Mouse (Mus musculus) MEL (cell line): ENCODE data around the gene Fance. TPM values are rescaled to one million over a fixed set of nuclear protein-coding genes. Genes with fewer than 3 reads are reported as not detected.
"Not testable (repeated sequence)": the region's sequence is repeated elsewhere in the genome, so short reads cannot be mapped to it uniquely, and the experiment has no call there.

Experiments
- DNase-seq: peaks from one replicate; pipeline ENCODE4 v3.0.0; 2011; ENCODE audit warnings: low read depth, low spot score
- H3K27ac ChIP-seq: 2 replicates; pipeline ENCODE4 v1.5.1; 2012; ENCODE audit warnings: low read depth, mild to moderate bottlenecking, control low read depth, low read length, moderate library complexity; ENCODE audit not compliant: control insufficient read depth
- H3K27me3 ChIP-seq, 2 experiments: fragments of 150-350 bp in 1 of 2; sonication (generic) in 1 of 2; 2 replicates each; pipeline ENCODE4 v1.6.1; 2012; ENCODE audit warnings: low read length in 2 of 2, mild to moderate bottlenecking in 2 of 2, improper control_type of control experiment in 1 of 2, moderate library complexity in 1 of 2; ENCODE audit not compliant: insufficient read depth in 2 of 2, control insufficient read depth in 1 of 2
- H3K36me3 ChIP-seq, 2 experiments: 2 replicates each; pipeline ENCODE4 v1.6.1; 2012 to 2014; ENCODE audit warnings: low read length in 2 of 2, improper control_type of control experiment in 1 of 2, inconsistent platforms in 1 of 2, mild to moderate bottlenecking in 1 of 2; ENCODE audit not compliant: insufficient read depth in 2 of 2, control insufficient read depth in 1 of 2
- H3K4me1 ChIP-seq, 2 experiments: fragments of 150-350 bp in 1 of 2; sonication (generic) in 1 of 2; 2 replicates each; pipeline ENCODE4 v1.6.1; 2012; ENCODE audit warnings: low read length in 2 of 2, improper control_type of control experiment in 1 of 2, mild to moderate bottlenecking in 1 of 2; ENCODE audit not compliant: insufficient read depth in 2 of 2, control insufficient read depth in 1 of 2
- H3K4me3 ChIP-seq, 2 experiments: fragments of 150-350 bp in 1 of 2; sonication (generic) in 1 of 2; 2 replicates each; pipeline ENCODE4 v1.5.1; 2012; ENCODE audit warnings: low read depth in 2 of 2, low read length in 2 of 2, mild to moderate bottlenecking in 2 of 2, moderate library complexity in 2 of 2, control low read depth in 1 of 2, improper control_type of control experiment in 1 of 2; ENCODE audit not compliant: control insufficient read depth in 1 of 2, insufficient read depth in 1 of 2
- H3K79me2 ChIP-seq: 2 replicates; pipeline ENCODE4 v1.6.1; 2012; ENCODE audit warnings: mild to moderate bottlenecking, low read length, moderate library complexity; ENCODE audit not compliant: control insufficient read depth, poor library complexity, insufficient read depth
- H3K9ac ChIP-seq: 2 replicates; pipeline ENCODE4 v1.6.1; 2012; ENCODE audit warnings: low read depth, mild to moderate bottlenecking, control low read depth, low read length, moderate library complexity; ENCODE audit not compliant: control insufficient read depth, poor library complexity, severe bottlenecking
- H3K9me3 ChIP-seq: fragments of 150-350 bp; sonication (generic); replicated peaks from 2 replicates; pipeline ENCODE4 v1.6.1; 2012; ENCODE audit warnings: mild to moderate bottlenecking, low read length, improper control_type of control experiment, moderate library complexity; ENCODE audit not compliant: insufficient read depth
- BHLHE40 ChIP-seq: IDR thresholded peaks from 2 replicates; pipeline ENCODE4 v1.6.1; 2012; ENCODE audit warnings: low read depth, mild to moderate bottlenecking, inconsistent platforms, low read length, improper control_type of control experiment, borderline replicate concordance
- CHD1 ChIP-seq: IDR thresholded peaks from 2 replicates; pipeline ENCODE4 v1.6.1; 2012; ENCODE audit warnings: low read depth, mild to moderate bottlenecking, inconsistent platforms, low read length, improper control_type of control experiment
- EP300 ChIP-seq, 2 experiments: IDR thresholded peaks; 2 replicates each; pipeline ENCODE4 v1.6.1; 2011; ENCODE audit warnings: improper control_type of control experiment in 2 of 2, low read length in 2 of 2, low read depth in 1 of 2, mild to moderate bottlenecking in 1 of 2
- ETS1 ChIP-seq: IDR thresholded peaks from 2 replicates; pipeline ENCODE4 v1.6.1; 2012; ENCODE audit warnings: low read depth, mild to moderate bottlenecking, inconsistent platforms, low read length, improper control_type of control experiment, moderate library complexity
- GATA1 ChIP-seq: IDR thresholded peaks from 2 replicates; pipeline ENCODE4 v1.6.1; 2011; ENCODE audit warnings: low read depth, low read length, improper control_type of control experiment
- HCFC1 ChIP-seq: IDR thresholded peaks from 2 replicates; pipeline ENCODE4 v1.6.1; 2012; ENCODE audit warnings: low read depth, mild to moderate bottlenecking, inconsistent platforms, low read length, improper control_type of control experiment, moderate library complexity
- JUND ChIP-seq: IDR thresholded peaks from 2 replicates; pipeline ENCODE4 v1.6.1; 2011; ENCODE audit warnings: low read depth, mild to moderate bottlenecking, improper control_type of control experiment, low read length
- MEF2A ChIP-seq: IDR thresholded peaks from 2 replicates; pipeline ENCODE4 v1.6.1; 2014; ENCODE audit warnings: low read depth, mild to moderate bottlenecking, inconsistent platforms, low read length, improper control_type of control experiment; ENCODE audit not compliant: poor library complexity, insufficient replicate concordance, severe bottlenecking; ENCODE audit errors: extremely low read depth
- MXI1 ChIP-seq: IDR thresholded peaks from 2 replicates; pipeline ENCODE4 v1.6.1; 2011; ENCODE audit warnings: mild to moderate bottlenecking, low read depth, low read length, improper control_type of control experiment
- POLR2A ChIP-seq, 2 experiments: IDR thresholded peaks; 2 replicates each; pipeline ENCODE4 v1.6.1; 2011 to 2012; ENCODE audit warnings: low read length in 2 of 2, mild to moderate bottlenecking in 2 of 2, control low read depth in 1 of 2, improper control_type of control experiment in 1 of 2, low read depth in 1 of 2, moderate library complexity in 1 of 2; ENCODE audit not compliant: control insufficient read depth in 1 of 2, insufficient read depth in 1 of 2, poor library complexity in 1 of 2
- POLR2AphosphoS5 ChIP-seq: IDR thresholded peaks from 2 replicates; pipeline ENCODE4 v1.6.1; 2012; ENCODE audit warnings: low read depth, borderline replicate concordance, mild to moderate bottlenecking, inconsistent platforms, low read length, moderate library complexity, mixed read lengths
- RAD21 ChIP-seq: IDR thresholded peaks from 2 replicates; pipeline ENCODE4 v1.6.1; 2011; ENCODE audit warnings: mild to moderate bottlenecking, low read depth, low read length, improper control_type of control experiment
- TAL1 ChIP-seq: IDR thresholded peaks from 2 replicates; pipeline ENCODE4 v1.6.1; 2012; ENCODE audit warnings: mild to moderate bottlenecking, inconsistent platforms, low read length, moderate library complexity, mixed read lengths
- ZKSCAN1 ChIP-seq: IDR thresholded peaks from 2 replicates; pipeline ENCODE4 v1.6.1; 2012; ENCODE audit warnings: low read depth, mild to moderate bottlenecking, inconsistent platforms, low read length, improper control_type of control experiment, moderate library complexity
- ZNF384 ChIP-seq: IDR thresholded peaks from 2 replicates; pipeline ENCODE4 v1.6.1; 2012; ENCODE audit warnings: low read depth, mild to moderate bottlenecking, inconsistent platforms, low read length, improper control_type of control experiment
- polyA plus RNA-seq, 2 experiments: library from polyadenylated mRNA; stranded (reverse) in 1 of 2; unstranded in 1 of 2; fragments of >175 nt in 1 of 2; fragments of >200 nt in 1 of 2; gene quantifications; 2 replicates each; pipeline versions ENCODE4 v1.2.1 to v1.2.4; 2012; ENCODE audit warnings: low replicate concordance in 2 of 2, low read depth in 1 of 2; ENCODE audit not compliant: insufficient read length in 2 of 2, insufficient read depth in 1 of 2, missing spikeins in 1 of 2
- total RNA-seq: library from RNA; depleted of rRNA; stranded (reverse); fragments of 300-350 nt; gene quantifications from 2 replicates; pipeline ENCODE4 v1.2.3, GENCODE M21; 2012

The Fance gene
- total and polyA plus RNA-seq, 3 experiments = 51.2 to 382 (median 105) TPM

- no peaks in the 10 kb centered on the region; a peak in 2 of 4 replicates for H3K4me1 ChIP-seq
- H3K4me3 ChIP-seq = peak overlapping the region; percentile 72 to 100
- H3K27me3 ChIP-seq = no peaks in the 10 kb centered on the region; a peak in 1 of 4 replicates
- no peaks in the 10 kb centered on the region for H3K9me3 ChIP-seq
- no peak overlapping the region for H3K27ac ChIP-seq
- H3K79me2 ChIP-seq = no peaks in the 10 kb centered on the region; the same call in 1 of the 2 replicates
- TF ChIP-seq ZNF384 (no peak), HCFC1 (no peak), POLR2A (IDR thresholded peaks at IDR 0.05; ENCODE audit: control insufficient read depth in 1 of 2, insufficient read depth in 1 of 2, low read depth in 1 of 2, low read length in 2 of 2, poor library complexity in 1 of 2) (no peak), MXI1 (no peak), BHLHE40 (no peak), RAD21 (no peak)
- peak overlapping the region; percentile 69 for H3K9ac ChIP-seq
- no peaks in the 10 kb centered on the region for H3K36me3 ChIP-seq
- DNase-seq = no peak
These were observed 38.1 kb downstream of the Fance start for GRCm38 (mm10) chr17:28351353-28351890.

GRCm38 (mm10) chr17:28352018-28352417 lies 38.7 kb downstream of the Fance start:
- H3K79me2 ChIP-seq = no peaks in the 10 kb centered on the region; the same call in 1 of the 2 replicates
- no peaks in the 10 kb centered on the region; a peak in 2 of 4 replicates for H3K4me1 ChIP-seq
- H3K27me3 ChIP-seq = no peaks in the 10 kb centered on the region; a peak in 1 of 4 replicates
- no peak overlapping the region for H3K9ac ChIP-seq
- DNase-seq = no peak
- no peak for TF ChIP-seq ETS1
- TF ChIP-seq TAL1 = peak; percentile 27; the same call in 1 of the 2 replicates
- H3K36me3 ChIP-seq = no peaks in the 10 kb centered on the region
- no peak overlapping the region for H3K4me3 ChIP-seq
- no peak overlapping the region for H3K27ac ChIP-seq
- H3K9me3 ChIP-seq = no peaks in the 10 kb centered on the region

DNA sequence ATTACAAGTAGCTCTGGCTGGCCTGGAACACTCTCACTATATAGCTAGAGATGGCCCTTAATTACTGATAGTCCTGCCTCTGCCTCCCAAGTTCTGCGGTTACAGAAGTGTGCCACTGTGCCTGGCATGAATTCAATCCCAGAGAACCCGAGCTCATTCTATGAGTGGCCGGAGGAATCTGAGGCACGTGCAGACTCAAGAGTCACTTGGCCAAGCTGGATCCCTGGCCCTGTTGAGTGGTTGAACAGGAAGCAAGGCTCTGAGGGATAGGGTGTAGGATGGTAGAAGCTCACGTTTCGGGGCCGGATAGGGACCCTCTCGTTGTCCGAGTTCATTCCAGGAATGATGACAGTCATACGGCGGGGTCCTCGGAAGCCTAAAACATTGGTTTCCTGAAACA lies 42.6 kb downstream of the Fance start:
- TF ChIP-seq EP300 (IDR thresholded peaks at IDR 0.05; ENCODE audit: low read depth in 1 of 2, low read length in 2 of 2) = no peak
- TF ChIP-seq ZKSCAN1 = no peak
- no peak for TF ChIP-seq MXI1
- TF ChIP-seq MEF2A = no peak
- TF ChIP-seq GATA1 = no peak
- TF ChIP-seq JUND = no peak
- TF ChIP-seq CHD1 = no peak
- TF ChIP-seq POLR2AphosphoS5 = no peak
- no peak for TF ChIP-seq ZNF384
- Histone ChIP-seq H3K9ac (no peak overlapping the region), H3K27ac (no peak overlapping the region), H3K27me3 (no peaks in the 10 kb centered on the region; a peak in 1 of 4 replicates), H3K79me2 (no peaks in the 10 kb centered on the region; the same call in 1 of the 2 replicates), H3K9me3 (no peaks in the 10 kb centered on the region), H3K36me3 (no peaks in the 10 kb centered on the region), H3K4me3 (no peak overlapping the region), H3K4me1 (no peaks in the 10 kb centered on the region; a peak in 2 of 4 replicates)
- DNase-seq = no peak

- H3K27ac ChIP-seq, H3K79me2 ChIP-seq, H3K9ac ChIP-seq, H3K27me3 ChIP-seq, H3K36me3 ChIP-seq, DNase-seq, H3K9me3 ChIP-seq, H3K4me3 ChIP-seq: not testable (repeated sequence)
- peaks cover 0 to 11% of the 10 kb centered on the region in 2 experiments; a peak in 2 of 4 replicates for H3K4me1 ChIP-seq
These were observed 45.4 kb downstream of the Fance start for GRCm38 (mm10) chr17:28358576-28359261.
